Mouse (Mus musculus) liver, adult 10 weeks (tissue): Measurements from ENCODE around the gene Ttll7. TPM values are rescaled to one million over a fixed set of nuclear protein-coding genes. Genes with fewer than 3 reads are reported as not detected.

ENCODE experiments used
- polyA plus RNA-seq: library from polyadenylated mRNA; stranded (reverse); fragments of 350-450 nt; fragmentation: Illumina TruSeq; extraction: RNeasy Lipid Tissue Mini Kit (QIAGEN cat#74804); gene quantifications from one replicate; pipeline ENCODE4 v1.2.3, GENCODE M21; 2014; ENCODE audit warnings: low read depth, low replicate concordance

Ttll7 gene
- 1.7 TPM for polyA plus RNA-seq

DNA sequence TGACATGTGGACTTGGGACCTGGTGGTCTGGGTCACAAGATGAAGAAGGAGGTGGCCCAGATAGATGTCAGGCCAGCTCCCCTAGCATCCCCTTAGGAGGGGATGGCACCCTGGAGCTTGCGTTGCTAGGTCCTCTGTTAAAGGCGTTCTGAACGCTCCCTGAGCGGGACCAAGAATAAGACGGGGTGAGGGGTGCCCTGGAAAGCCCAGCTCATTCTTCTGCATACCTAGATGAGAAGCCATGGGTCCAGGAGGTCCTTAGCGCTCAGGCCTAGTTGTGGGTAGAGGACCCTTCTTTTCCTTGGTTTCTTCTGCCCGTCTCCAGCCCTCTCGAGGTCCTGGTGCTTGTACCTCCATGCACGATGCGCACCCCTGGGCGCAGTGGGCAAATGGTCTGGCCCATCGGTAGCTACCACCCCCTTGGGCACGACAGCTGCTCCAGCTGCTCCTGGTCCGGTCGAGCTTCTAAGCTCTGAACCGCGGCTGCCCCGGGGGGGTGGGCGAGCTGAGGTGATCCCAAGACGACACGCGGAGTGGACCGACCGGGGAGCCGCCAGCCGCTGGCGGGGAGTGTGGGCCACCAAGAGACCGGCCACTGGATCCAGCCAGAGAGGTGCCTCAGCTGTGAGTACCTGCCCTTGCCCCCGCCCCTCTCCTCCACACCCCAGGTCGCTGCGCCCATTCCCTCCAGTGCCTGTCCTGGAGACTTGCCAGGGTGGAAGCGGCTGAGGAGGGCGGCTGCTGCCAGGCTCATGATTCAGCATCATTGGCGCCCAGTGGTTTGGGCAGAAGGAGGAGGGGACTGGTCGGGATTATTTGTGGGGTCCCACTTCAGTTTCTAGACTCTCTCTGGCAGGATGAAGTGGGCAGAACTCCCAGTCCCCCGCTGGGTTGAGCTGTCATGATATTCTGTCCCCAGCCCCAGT, at the start of gene Ttll7:
TSS of gene Ttll7 (plus strand) at position 402 of the 926 bp plus-strand sequence.

DNA sequence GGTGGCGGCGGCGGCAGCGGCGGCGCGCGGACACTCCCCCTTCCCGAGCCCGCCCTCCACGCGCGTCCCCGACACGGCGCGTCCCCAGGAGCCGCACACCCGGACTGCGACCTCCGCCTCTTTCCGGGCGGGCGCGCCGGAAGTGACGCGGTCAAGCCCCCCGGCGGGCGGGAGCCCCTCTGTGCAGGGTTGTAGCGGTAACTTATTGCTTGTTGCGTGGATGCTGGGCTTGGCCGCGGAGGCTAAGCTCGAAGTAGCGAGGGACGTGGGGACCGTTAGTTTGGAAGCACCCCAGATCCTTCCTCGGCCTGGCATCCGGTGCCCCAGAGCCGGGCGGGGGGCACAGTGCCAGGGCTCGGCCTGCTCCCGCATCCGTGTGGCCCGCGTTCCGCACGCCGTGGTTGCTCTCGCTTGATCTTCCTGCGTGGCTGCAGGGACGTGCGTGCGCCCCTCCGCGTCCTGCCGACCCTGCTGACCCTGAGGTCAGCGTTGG, 39.2 kb upstream of the Ttll7 start, which contains the start of gene Prkacb:
TSS of gene Prkacb (minus strand) at position 90 of the 493 bp plus-strand sequence.

Other genes with a start within 250 kb of the Ttll7 start
- 18.3 TPM for gene Dnase2b, start 236.8 kb upstream of the Ttll7 start, polyA plus RNA-seq
- not detected for gene 4930503B20Rik, start 201.1 kb upstream of the Ttll7 start, polyA plus RNA-seq
- gene Samd13, start 166.8 kb upstream of the Ttll7 start, polyA plus RNA-seq = not detected
- 48.2 TPM for gene Prkacb, start 39.4 kb upstream of the Ttll7 start, polyA plus RNA-seq